Mouse (Mus musculus): Measurements from ENCODE around the gene Fcgr3. TPM values are rescaled to one million over a fixed set of nuclear protein-coding genes. Genes with fewer than 3 reads are reported as not detected.

The Fcgr3 gene
- 10.6 TPM for polyA plus RNA-seq (2014; fragmentation: Illumina TruSeq; extraction: RNeasy Lipid Tissue Mini Kit (QIAGEN cat#74804); ENCODE audit: low read depth, low replicate concordance)

GRCm38 (mm10) chr1:171064491-171065242, at the start of gene Fcgr3:
Gene Fcgr3 (minus strand): TSS chr1:171064935.

GRCm38 (mm10) chr1:171113873-171114299, 49.2 kb upstream of the Fcgr3 start, which contains the start of gene Cfap126:
Gene Cfap126 (plus strand): TSS chr1:171113918.

GRCm38 (mm10) chr1:171018737-171019136, 46.0 kb downstream of the Fcgr3 start, which contains the start of gene Fcgr4:
Gene Fcgr4 (plus strand): TSS chr1:171018920.

Other genes starting within 250 kb of the Fcgr3 start
- 47.0 TPM for gene Atf6, start 197.2 kb downstream of the Fcgr3 start, polyA plus RNA-seq (2014; fragmentation: Illumina TruSeq; extraction: RNeasy Lipid Tissue Mini Kit (QIAGEN cat#74804); ENCODE audit: low read depth, low replicate concordance)
- gene Gm26620, start 179.9 kb downstream of the Fcgr3 start, polyA plus RNA-seq (2014; fragmentation: Illumina TruSeq; extraction: RNeasy Lipid Tissue Mini Kit (QIAGEN cat#74804); ENCODE audit: low read depth, low replicate concordance): not detected
- gene Dusp12, start 179.4 kb downstream of the Fcgr3 start, polyA plus RNA-seq (2014; fragmentation: Illumina TruSeq; extraction: RNeasy Lipid Tissue Mini Kit (QIAGEN cat#74804); ENCODE audit: low read depth, low replicate concordance): 20.4 TPM
- gene Fcrlb, start 152.0 kb downstream of the Fcgr3 start, polyA plus RNA-seq (2014; fragmentation: Illumina TruSeq; extraction: RNeasy Lipid Tissue Mini Kit (QIAGEN cat#74804); ENCODE audit: low read depth, low replicate concordance): not detected
- 6.3 TPM for gene Fcrla, start 137.4 kb downstream of the Fcgr3 start, polyA plus RNA-seq (2014; fragmentation: Illumina TruSeq; extraction: RNeasy Lipid Tissue Mini Kit (QIAGEN cat#74804); ENCODE audit: low read depth, low replicate concordance)
- gene Fcgr2b, start 88.4 kb downstream of the Fcgr3 start, polyA plus RNA-seq (2014; fragmentation: Illumina TruSeq; extraction: RNeasy Lipid Tissue Mini Kit (QIAGEN cat#74804); ENCODE audit: low read depth, low replicate concordance): 42.3 TPM
- 2.5 TPM for gene Fcgr4, start 46.0 kb downstream of the Fcgr3 start, polyA plus RNA-seq (2014; fragmentation: Illumina TruSeq; extraction: RNeasy Lipid Tissue Mini Kit (QIAGEN cat#74804); ENCODE audit: low read depth, low replicate concordance)
- 1.3 TPM for gene Cfap126, start 49.0 kb upstream of the Fcgr3 start, polyA plus RNA-seq (2014; fragmentation: Illumina TruSeq; extraction: RNeasy Lipid Tissue Mini Kit (QIAGEN cat#74804); ENCODE audit: low read depth, low replicate concordance)
- gene Sdhc, start 85.7 kb upstream of the Fcgr3 start, polyA plus RNA-seq (2014; fragmentation: Illumina TruSeq; extraction: RNeasy Lipid Tissue Mini Kit (QIAGEN cat#74804); ENCODE audit: low read depth, low replicate concordance): 44.4 TPM
- not detected for gene Mpz, start 85.8 kb upstream of the Fcgr3 start, polyA plus RNA-seq (2014; fragmentation: Illumina TruSeq; extraction: RNeasy Lipid Tissue Mini Kit (QIAGEN cat#74804); ENCODE audit: low read depth, low replicate concordance)
- gene Pcp4l1, start 131.3 kb upstream of the Fcgr3 start, polyA plus RNA-seq (2014; fragmentation: Illumina TruSeq; extraction: RNeasy Lipid Tissue Mini Kit (QIAGEN cat#74804); ENCODE audit: low read depth, low replicate concordance): 36.1 TPM
- 1.4 TPM for gene Nr1i3, start 149.0 kb upstream of the Fcgr3 start, polyA plus RNA-seq (2014; fragmentation: Illumina TruSeq; extraction: RNeasy Lipid Tissue Mini Kit (QIAGEN cat#74804); ENCODE audit: low read depth, low replicate concordance)
- 6.9 TPM for gene Tomm40l, start 157.6 kb upstream of the Fcgr3 start, polyA plus RNA-seq (2014; fragmentation: Illumina TruSeq; extraction: RNeasy Lipid Tissue Mini Kit (QIAGEN cat#74804); ENCODE audit: low read depth, low replicate concordance)
- not detected for gene Apoa2, start 160.1 kb upstream of the Fcgr3 start, polyA plus RNA-seq (2014; fragmentation: Illumina TruSeq; extraction: RNeasy Lipid Tissue Mini Kit (QIAGEN cat#74804); ENCODE audit: low read depth, low replicate concordance)
- gene Fcer1g, start 169.4 kb upstream of the Fcgr3 start, polyA plus RNA-seq (2014; fragmentation: Illumina TruSeq; extraction: RNeasy Lipid Tissue Mini Kit (QIAGEN cat#74804); ENCODE audit: low read depth, low replicate concordance): 23.4 TPM
- 2.6 TPM for gene Adamts4, start 185.5 kb upstream of the Fcgr3 start, polyA plus RNA-seq (2014; fragmentation: Illumina TruSeq; extraction: RNeasy Lipid Tissue Mini Kit (QIAGEN cat#74804); ENCODE audit: low read depth, low replicate concordance)
- gene Ndufs2, start 186.5 kb upstream of the Fcgr3 start, polyA plus RNA-seq (2014; fragmentation: Illumina TruSeq; extraction: RNeasy Lipid Tissue Mini Kit (QIAGEN cat#74804); ENCODE audit: low read depth, low replicate concordance): 59.0 TPM
- 10.8 TPM for gene B4galt3, start 205.4 kb upstream of the Fcgr3 start, polyA plus RNA-seq (2014; fragmentation: Illumina TruSeq; extraction: RNeasy Lipid Tissue Mini Kit (QIAGEN cat#74804); ENCODE audit: low read depth, low replicate concordance)
- 10.9 TPM for gene Ppox, start 216.3 kb upstream of the Fcgr3 start, polyA plus RNA-seq (2014; fragmentation: Illumina TruSeq; extraction: RNeasy Lipid Tissue Mini Kit (QIAGEN cat#74804); ENCODE audit: low read depth, low replicate concordance)
- gene Usp21, start 223.1 kb upstream of the Fcgr3 start, polyA plus RNA-seq (2014; fragmentation: Illumina TruSeq; extraction: RNeasy Lipid Tissue Mini Kit (QIAGEN cat#74804); ENCODE audit: low read depth, low replicate concordance): 15.5 TPM
- gene Ufc1, start 230.1 kb upstream of the Fcgr3 start, polyA plus RNA-seq (2014; fragmentation: Illumina TruSeq; extraction: RNeasy Lipid Tissue Mini Kit (QIAGEN cat#74804); ENCODE audit: low read depth, low replicate concordance): 84.2 TPM